Mouse (Mus musculus) brown adipose tissue, adult 24 weeks (tissue): ENCODE measurements at regions not wholly inside any gene's neighbourhood (a gene's known extent, or its start where the extent isn't known, plus 50 kb on each side); places are given as distances from the start of the nearest gene placed in this dataset.

Experiments
- H3K27ac ChIP-seq: fragments of 200-500 bp; replicated peaks from 2 replicates; pipeline ENCODE4 v1.5.1; 2012; ENCODE audit warnings: low read depth, mild to moderate bottlenecking, low read length
- H3K4me1 ChIP-seq: fragments of 200-500 bp; 2 replicates; pipeline ENCODE4 v1.6.1; 2012; ENCODE audit warnings: low read length, mixed read lengths; ENCODE audit not compliant: control insufficient read depth, insufficient read depth, insufficient read length
- H3K4me3 ChIP-seq: fragments of 200-500 bp; 2 replicates; pipeline ENCODE4 v1.5.1; 2012; ENCODE audit warnings: low read depth, mild to moderate bottlenecking, low read length, moderate library complexity; ENCODE audit not compliant: insufficient read depth

GRCm38 (mm10) chr2:84549626-84550025 lies 73.1 kb upstream of the Tfpi start:
- Histone ChIP-seq H3K27ac (no peak overlapping the region), H3K4me3 (no peak overlapping the region), H3K4me1 (no peaks in the 10 kb centered on the region)

GRCm38 (mm10) chr2:84548625-84549024 lies 72.0 kb upstream of the Tfpi start:
- H3K4me1 ChIP-seq, result no peaks in the 10 kb centered on the region
- H3K27ac ChIP-seq, result no peak overlapping the region
- no peak overlapping the region for H3K4me3 ChIP-seq

- Histone ChIP-seq H3K27ac (no peak overlapping the region), H3K4me3 (no peak overlapping the region), H3K4me1 (no peaks in the 10 kb centered on the region)
These were observed 69.1 kb upstream of the Tfpi start for GRCm38 (mm10) chr2:84545676-84546075.

GRCm38 (mm10) chr2:84544739-84545138 lies 68.2 kb upstream of the Tfpi start:
- Histone ChIP-seq H3K4me1 (no peaks in the 10 kb centered on the region), H3K4me3 (no peak overlapping the region), H3K27ac (no peak overlapping the region)

GRCm38 (mm10) chr2:84544146-84544545 lies 67.6 kb upstream of the Tfpi start:
- Histone ChIP-seq H3K4me1 (no peaks in the 10 kb centered on the region), H3K27ac (no peak overlapping the region), H3K4me3 (no peak overlapping the region)

GRCm38 (mm10) chr2:84541440-84541839 lies 64.9 kb upstream of the Tfpi start:
- H3K4me3 ChIP-seq, result no peak overlapping the region
- no peaks in the 10 kb centered on the region for H3K4me1 ChIP-seq
- no peak overlapping the region for H3K27ac ChIP-seq

GRCm38 (mm10) chr2:84539096-84539495 lies 62.5 kb upstream of the Tfpi start:
- no peaks in the 10 kb centered on the region for H3K4me1 ChIP-seq
- no peak overlapping the region for H3K27ac ChIP-seq
- H3K4me3 ChIP-seq, result no peak overlapping the region

- no peak overlapping the region for H3K27ac ChIP-seq
- no peaks in the 10 kb centered on the region for H3K4me1 ChIP-seq
- no peak overlapping the region for H3K4me3 ChIP-seq
These were observed 61.4 kb upstream of the Tfpi start for GRCm38 (mm10) chr2:84537957-84538356.

GRCm38 (mm10) chr2:84531215-84531614 lies 54.6 kb upstream of the Tfpi start:
- Histone ChIP-seq H3K4me3 (peak overlapping the region; percentile 11; the same call in 1 of the 2 replicates), H3K4me1 (no peaks in the 10 kb centered on the region), H3K27ac (peak overlapping the region; percentile 54)

GRCm38 (mm10) chr2:84528847-84529775 lies 52.5 kb upstream of the Tfpi start:
- no peaks in the 10 kb centered on the region for H3K4me1 ChIP-seq
- no peak overlapping the region for H3K27ac ChIP-seq
- no peak overlapping the region for H3K4me3 ChIP-seq
